ENCODE assay signal across 9 mouse cellular contexts in the genomic region with DNA sequence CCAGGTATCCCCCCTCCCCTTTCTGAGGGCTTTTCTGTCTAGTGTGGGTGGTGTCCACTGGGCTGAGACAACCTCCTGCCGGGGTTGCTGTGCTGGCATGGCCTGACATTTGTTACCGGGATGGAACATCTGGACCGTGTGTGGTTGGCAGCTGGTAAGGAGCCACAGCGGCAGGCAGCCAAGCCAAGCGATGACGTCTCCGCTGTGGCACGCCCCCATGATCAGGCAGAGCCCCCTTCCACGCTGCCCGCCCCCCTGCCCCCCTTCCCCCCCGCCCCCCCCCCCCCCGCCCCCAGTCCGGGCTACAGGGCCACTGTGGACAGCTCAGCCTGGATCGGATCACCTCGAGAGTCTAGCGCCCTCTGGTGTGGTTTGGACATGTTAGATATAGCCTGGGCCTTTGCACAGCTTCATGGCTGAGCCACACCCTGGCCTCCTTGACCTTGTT. TPM values are rescaled to one million over a fixed set of nuclear protein-coding genes. Genes with fewer than 3 reads are reported as not detected.
DNase-seq lines count a peak whose midpoint lies in the region; ATAC-seq and TF ChIP-seq lines count a peak whose summit lies in the region.
"Had no signal": no experiment of that assay in that cellular context is flagged by ENCODE, and none has a peak within 500 bp of the region (broad histone marks: within the 10 kb centered on the region; RNA-seq: fewer than 3 reads in every experiment).

No protein-coding gene starts in this region.

- no peak overlapping the region for H3K27ac ChIP-seq in left cerebral cortex, adult 2 months
- peak overlapping the region; percentile 75 for H3K27ac ChIP-seq in forebrain, embryonic 16.5 days (ENCODE audit: low read length)
- no peak overlapping the region for H3K27ac ChIP-seq in kidney, embryonic 16.5 days (ENCODE audit: low read length)
- H3K27ac ChIP-seq in midbrain, embryonic 13.5 days: peak overlapping the region; percentile 76

- H3K9ac ChIP-seq in forebrain, embryonic 16.5 days (replicated peaks; ENCODE audit: low read depth, low read length): no peak overlapping the region
- H3K9ac ChIP-seq in kidney, embryonic 16.5 days (replicated peaks; ENCODE audit: low read length): no peak overlapping the region
- H3K9ac ChIP-seq in midbrain, embryonic 13.5 days (replicated peaks): peak overlapping the region; percentile 36; the same call in 1 of the 2 replicates

- WGBS in forebrain, embryonic 16.5 days: 0% methylated on average over 8 of the region's 16 CpGs
- WGBS in kidney, embryonic 16.5 days: 8% methylated on average over 13 of the region's 16 CpGs
- 2% methylated on average over 9 of the region's 16 CpGs for WGBS in midbrain, embryonic 13.5 days

- H3K36me3 ChIP-seq in forebrain, embryonic 16.5 days (ENCODE audit: control insufficient read depth, insufficient read depth): no peaks in the 10 kb centered on the region
- no peaks in the 10 kb centered on the region for H3K36me3 ChIP-seq in kidney, embryonic 16.5 days (ENCODE audit: insufficient read depth, low read length)
- no peaks in the 10 kb centered on the region for H3K36me3 ChIP-seq in midbrain, embryonic 13.5 days

- no peaks in the 10 kb centered on the region for H3K27me3 ChIP-seq in forebrain, embryonic 16.5 days (replicated peaks; ENCODE audit: control insufficient read depth, insufficient read depth, low read length)
- no peaks in the 10 kb centered on the region for H3K27me3 ChIP-seq in kidney, embryonic 16.5 days (ENCODE audit: insufficient read depth, low read length)
- H3K27me3 ChIP-seq in midbrain, embryonic 13.5 days: no peaks in the 10 kb centered on the region

- peaks cover 20% of the 10 kb centered on the region for H3K4me1 ChIP-seq in forebrain, embryonic 16.5 days (replicated peaks; ENCODE audit: control insufficient read depth, insufficient read depth, low read length)
- peaks cover 5% of the 10 kb centered on the region; the same call in 1 of the 2 replicates for H3K4me1 ChIP-seq in kidney, embryonic 16.5 days (ENCODE audit: insufficient read depth, low read length)
- H3K4me1 ChIP-seq in midbrain, embryonic 13.5 days (replicated peaks): peaks cover 25% of the 10 kb centered on the region

- H3K9me3 ChIP-seq in forebrain, embryonic 16.5 days (ENCODE audit: control insufficient read depth, low read length): no peaks in the 10 kb centered on the region
- peaks cover 15% of the 10 kb centered on the region for H3K9me3 ChIP-seq in kidney, embryonic 16.5 days (ENCODE audit: low read length)
- H3K9me3 ChIP-seq in midbrain, embryonic 13.5 days: no peaks in the 10 kb centered on the region

- ATAC-seq in forebrain, embryonic 16.5 days: peak; percentile 75
- peak; percentile 82 for ATAC-seq in kidney, embryonic 16.5 days (ENCODE audit: low FRiP score, low TSS enrichment)
- ATAC-seq in midbrain, embryonic 13.5 days: peak; percentile 89

- no peak overlapping the region for H3K4me3 ChIP-seq in left cerebral cortex, adult 2 months
- H3K4me3 ChIP-seq in forebrain, embryonic 16.5 days (replicated peaks; ENCODE audit: low read length): no peak overlapping the region
- no peak overlapping the region for H3K4me3 ChIP-seq in kidney, embryonic 16.5 days (ENCODE audit: low read length)
- H3K4me3 ChIP-seq in midbrain, embryonic 13.5 days (replicated peaks): no peak overlapping the region

- peak; percentile 40 for TF ChIP-seq CTCF in left cerebral cortex, adult 2 months (IDR thresholded peaks at IDR 0.05)

- no peak overlapping the region for H3K4me2 ChIP-seq in forebrain, embryonic 16.5 days (ENCODE audit: low read length)
- H3K4me2 ChIP-seq in kidney, embryonic 16.5 days (replicated peaks; ENCODE audit: low read depth, low read length): peak overlapping the region; percentile 8; the same call in 1 of the 2 replicates
- peak overlapping the region; percentile 1 for H3K4me2 ChIP-seq in midbrain, embryonic 13.5 days (replicated peaks)

- intact Hi-C loops in left cerebral cortex, adult 2 months (cut with DNase I): no loop called here
- intact Hi-C loops in left cerebral cortex, postnatal 36 days (cut with DNase I): loop anchor here (5.0 kb wide), 1 partner anchor 65 kb away; a partner anchor contains a TSS
- intact Hi-C loops in gastrocnemius, postnatal 36 days (cut with DNase I): no loop called here

- DNase-seq in left cerebral cortex, adult 2 months (ENCODE audit: extremely low spot score in 1 of 2, low spot score in 2 of 2): no peak
- no peak for DNase-seq in left cerebral cortex, postnatal 36 days (ENCODE audit: low spot score in 2 of 2)
- peak; percentile 52 for DNase-seq in adipocyte (ENCODE audit: low spot score)
- peak; percentile 76 for DNase-seq in thymus, postnatal 4 days
- no peak for DNase-seq in gastrocnemius, postnatal 36 days

RNA-seq across cellular contexts. Expression of a gene that starts 11.2 kb away (rescaled TPM):
- 100 to 1,000 TPM; 645 to 696 TPM for total RNA-seq in left cerebral cortex, adult 2 months (2021)
- total RNA-seq in left cerebral cortex, postnatal 36 days (2021): 100 to 1,000 TPM; 576 to 675 TPM
- polyA plus RNA-seq in forebrain, embryonic 16.5 days (2015; fragmentation: Nextera tagmentation; extraction: Ambion mirVana): 359 and 391 TPM in 2 replicates
- 76.1 and 87.2 TPM in 2 replicates for polyA plus RNA-seq in kidney, embryonic 16.5 days (2015; fragmentation: Nextera tagmentation; extraction: Ambion mirVana)
- 278 and 317 TPM in 2 replicates for polyA plus RNA-seq in midbrain, embryonic 13.5 days (2015; fragmentation: Nextera tagmentation; extraction: Ambion mirVana)
- 10 to 100 TPM; 35.0 to 45.6 TPM for total RNA-seq in gastrocnemius, postnatal 36 days (2021)

RNA-seq across cellular contexts. Expression of a gene that starts 24.8 kb away (rescaled TPM):
- not detected for total RNA-seq in left cerebral cortex, adult 2 months (2021)
- not detected for total RNA-seq in left cerebral cortex, postnatal 36 days (2021)
- polyA plus RNA-seq in forebrain, embryonic 16.5 days (2015; fragmentation: Nextera tagmentation; extraction: Ambion mirVana): 0.21 TPM in 1 of 2 replicates, not detected in the other
- not detected in 2 replicates for polyA plus RNA-seq in kidney, embryonic 16.5 days (2015; fragmentation: Nextera tagmentation; extraction: Ambion mirVana)
- polyA plus RNA-seq in midbrain, embryonic 13.5 days (2015; fragmentation: Nextera tagmentation; extraction: Ambion mirVana): 0.17 TPM in 1 of 2 replicates, not detected in the other
- total RNA-seq in gastrocnemius, postnatal 36 days (2021): not detected
- total RNA-seq: neutrophil, adult 5-6 weeks had no signal

Comparison
In these comparisons a context has a peak if more than half of its experiments do, and no peak if none do; other contexts are left out.
1. DNase-seq: peak in adipocyte (single experiment) and thymus, postnatal 4 days (single experiment); none in left cerebral cortex, adult 2 months (0 of 2), left cerebral cortex, postnatal 36 days (0 of 2) and gastrocnemius, postnatal 36 days (0 of 2).
2. H3K27ac ChIP-seq: peak in forebrain, embryonic 16.5 days (single experiment) and midbrain, embryonic 13.5 days (single experiment); none in left cerebral cortex, adult 2 months (single experiment) and kidney, embryonic 16.5 days (single experiment).
3. RNA of a gene that starts 11.2 kb away (total RNA-seq): 645 to 696 TPM in left cerebral cortex, adult 2 months and 576 to 675 TPM in left cerebral cortex, postnatal 36 days; 35.0 to 45.6 TPM in gastrocnemius, postnatal 36 days; every median in the first group is over 10 times any median in the second.
4. Peak in every context shown above with its lines, with median percentiles within 50 percentile points of each other: ATAC-seq.